ENCODE assay signal across 22 mouse cellular contexts in the genomic region with DNA sequence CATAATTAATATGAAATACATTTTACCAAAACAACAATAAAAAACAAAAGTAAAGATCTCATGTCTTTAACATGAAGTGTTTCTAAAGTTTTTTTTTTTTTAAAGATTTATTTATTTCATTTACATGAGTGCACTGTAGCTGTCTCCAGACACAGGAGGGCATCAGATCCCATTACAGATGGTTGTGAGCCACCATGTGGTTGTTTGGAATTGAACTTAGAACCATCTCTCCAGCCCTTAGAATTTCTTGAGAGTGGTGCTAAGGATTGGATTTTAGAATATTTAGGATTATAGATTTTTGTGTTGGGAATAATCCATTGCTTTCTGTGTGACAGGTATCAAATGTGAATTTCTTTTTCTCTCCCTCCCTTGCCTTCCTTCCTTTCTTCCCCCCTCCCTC. TPM values are rescaled to one million over a fixed set of nuclear protein-coding genes. Genes with fewer than 3 reads are reported as not detected.
"Had no signal": no experiment of that assay in that cellular context is flagged by ENCODE, and none has a peak within 500 bp of the region (broad histone marks: within the 10 kb centered on the region; RNA-seq: fewer than 3 reads in every experiment).

No protein-coding gene starts in this region.

- DNase-seq: kidney, adult 9 months; kidney, postnatal 10 days; kidney, postnatal 4 days; liver; liver, embryonic 13.5 days; liver, postnatal 0 days; lung, postnatal 36 days; midbrain, embryonic 14.5 days; retina, postnatal 1 day; right cerebral cortex, postnatal 4 days; spleen, adult 18-20 months; thymus, postnatal 36 days had no signal

- H3K4me1 ChIP-seq: neural tube, embryonic 13.5 days had no signal

- H3K27me3 ChIP-seq: intestine, embryonic 15.5 days; limb, embryonic 12.5 days; liver, embryonic 13.5 days; lung, embryonic 15.5 days; neural tube, embryonic 13.5 days had no signal

- H3K27ac ChIP-seq: intestine, embryonic 15.5 days; limb, embryonic 12.5 days; liver, embryonic 13.5 days; neural tube, embryonic 13.5 days had no signal

- H3K36me3 ChIP-seq: intestine, embryonic 15.5 days; lung, embryonic 15.5 days; neural tube, embryonic 13.5 days had no signal

- H3K4me3 ChIP-seq: intestine, embryonic 15.5 days; limb, embryonic 12.5 days; liver, embryonic 13.5 days; lung, embryonic 15.5 days; neural tube, embryonic 13.5 days had no signal

- H3K9ac ChIP-seq: intestine, embryonic 15.5 days; limb, embryonic 12.5 days; liver, embryonic 13.5 days; liver, postnatal 0 days; lung, embryonic 15.5 days; neural tube, embryonic 13.5 days had no signal

- H3K4me2 ChIP-seq: intestine, embryonic 15.5 days; limb, embryonic 12.5 days; liver, embryonic 13.5 days; lung, embryonic 15.5 days; neural tube, embryonic 13.5 days had no signal

- ATAC-seq: intestine, embryonic 15.5 days; liver, postnatal 0 days had no signal

- H3K9me3 ChIP-seq: intestine, embryonic 15.5 days; limb, embryonic 12.5 days; liver, embryonic 13.5 days; lung, embryonic 15.5 days; neural tube, embryonic 13.5 days had no signal

RNA-seq across cellular contexts. Expression of gene 1700034J05Rik, which starts 10.2 kb away (rescaled TPM):
- total RNA-seq: layer of hippocampus, adult 8-10 months; layer of hippocampus, postnatal 25 days; left cerebral cortex, adult 8-10 months; left cerebral cortex, postnatal 36 days; megakaryocyte progenitor cell, adult 5-6 weeks had no signal
- polyA plus RNA-seq: liver, embryonic 13.5 days; midbrain, embryonic 14.5 days; neural tube, embryonic 13.5 days; thymus, postnatal 0 days had no signal
